Mouse (Mus musculus): Measurements from ENCODE around the gene Gfod1. TPM values are rescaled to one million over a fixed set of nuclear protein-coding genes. Genes with fewer than 3 reads are reported as not detected.
A peak's percentile ranks its signal among the peaks of the same experiment; 100 is the strongest.

Gene Gfod1
- polyA plus RNA-seq, 1 experiment: 10.4 TPM

DNA sequence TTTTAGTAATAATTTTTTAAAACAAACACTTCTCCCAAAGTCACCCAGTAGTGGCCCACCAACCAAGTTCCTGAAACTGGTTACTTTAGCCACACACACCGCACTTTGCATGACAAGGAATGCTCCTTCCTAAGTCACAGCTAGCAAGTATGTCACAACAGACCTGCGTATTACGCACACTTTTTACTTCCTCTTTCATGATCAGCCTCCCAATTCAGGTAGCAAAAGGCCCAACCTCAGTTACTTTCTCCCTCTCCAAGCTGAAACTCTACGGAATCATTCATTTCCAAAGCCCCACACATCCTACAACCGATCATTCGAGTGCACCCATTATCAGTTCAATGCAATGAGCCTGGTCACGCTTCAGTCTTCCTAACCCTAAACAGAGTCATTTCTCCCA is 8.3 kb downstream of the Gfod1 start:
- peak overlapping the region; percentile 89; the same call in 1 of the 2 replicates for H3K27ac ChIP-seq (ENCODE audit: control insufficient read depth, insufficient read depth, low read depth, low read length, poor library complexity)
- 11% methylated on average over 7 of the region's 7 CpGs for WGBS
- H3K4me1 ChIP-seq (ENCODE audit: control insufficient read depth, insufficient read depth, low read length): peaks cover 13% of the 10 kb centered on the region

GRCm38 (mm10) chr13:43294957-43295590 is 8.9 kb downstream of the Gfod1 start:
- Histone ChIP-seq H3K4me1 (ENCODE audit: control insufficient read depth, insufficient read depth, low read length) (peaks cover 13% of the 10 kb centered on the region), H3K27ac (ENCODE audit: control insufficient read depth, insufficient read depth, low read depth, low read length, poor library complexity) (peak overlapping the region; percentile 85), H3K4me3 (replicated peaks; ENCODE audit: control insufficient read depth, low read depth, low read length) (no peak overlapping the region)
- 29% methylated on average over 7 of the region's 7 CpGs for WGBS
- TF ChIP-seq POLR2A (IDR thresholded peaks at IDR 0.05; ENCODE audit: borderline replicate concordance, control insufficient read depth, low read depth, low read length) (no peak), CTCF (IDR thresholded peaks at IDR 0.05; ENCODE audit: control insufficient read depth, insufficient read depth, low read length) (no peak)

More for the DNA sequence above, 8.3 kb downstream of the Gfod1 start:
- no peak overlapping the region for H3K4me3 ChIP-seq (replicated peaks; ENCODE audit: control insufficient read depth, low read depth, low read length)
- TF ChIP-seq POLR2A (IDR thresholded peaks at IDR 0.05; ENCODE audit: borderline replicate concordance, control insufficient read depth, low read depth, low read length): no peak

DNA sequence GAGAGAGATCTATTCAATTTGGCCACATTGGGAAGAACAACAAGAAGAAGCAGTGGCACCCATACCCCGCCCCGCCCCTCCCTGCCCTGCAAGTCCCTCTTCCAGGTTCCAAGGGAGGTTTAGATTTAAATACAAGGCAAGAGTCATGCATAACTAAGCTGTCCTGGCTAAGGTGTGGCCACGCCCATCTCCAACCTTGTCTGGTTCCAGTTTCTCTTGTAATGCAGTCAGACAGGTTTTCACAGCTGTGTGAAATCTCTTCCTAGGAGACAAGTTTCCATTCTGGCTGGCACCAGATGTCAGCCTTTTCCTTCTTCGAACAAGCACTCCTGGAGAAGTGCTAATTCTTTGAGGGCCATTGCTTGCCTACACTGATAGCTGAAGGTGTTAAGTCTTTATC is 11.1 kb downstream of the Gfod1 start:
- Histone ChIP-seq H3K4me3 (replicated peaks; ENCODE audit: control insufficient read depth, low read depth, low read length) (no peak overlapping the region), H3K27ac (ENCODE audit: control insufficient read depth, insufficient read depth, low read depth, low read length, poor library complexity) (no peak overlapping the region), H3K4me1 (ENCODE audit: control insufficient read depth, insufficient read depth, low read length) (peaks cover 13% of the 10 kb centered on the region)
- TF ChIP-seq POLR2A (IDR thresholded peaks at IDR 0.05; ENCODE audit: borderline replicate concordance, control insufficient read depth, low read depth, low read length) (no peak), CTCF (IDR thresholded peaks at IDR 0.05; ENCODE audit: control insufficient read depth, insufficient read depth, low read length) (no peak)
- WGBS: 87% methylated on average over 4 of the region's 4 CpGs

DNA sequence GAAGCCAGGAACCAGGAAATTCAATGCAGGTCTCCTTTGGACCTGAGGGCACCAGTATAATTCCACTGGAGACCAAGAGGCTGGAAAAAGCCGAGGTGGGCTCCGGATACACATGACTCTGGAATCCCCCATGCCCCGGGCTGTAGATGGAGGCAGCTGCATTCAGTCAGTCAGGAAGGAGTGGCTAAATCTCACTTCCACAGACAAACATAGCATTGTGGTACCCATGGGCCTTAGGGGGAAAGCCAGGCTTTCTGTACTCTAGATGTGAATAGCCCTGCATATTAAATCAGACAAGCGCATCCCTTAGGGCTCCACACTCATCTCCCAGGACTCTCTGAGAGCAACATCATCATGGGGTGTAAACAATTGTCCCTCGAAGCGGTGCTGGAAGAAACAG is 14.9 kb downstream of the Gfod1 start:
- no peaks in the 10 kb centered on the region; the same call in 1 of the 2 replicates for H3K4me1 ChIP-seq (ENCODE audit: control insufficient read depth, insufficient read depth, low read length)
- no peak overlapping the region for H3K4me3 ChIP-seq (replicated peaks; ENCODE audit: control insufficient read depth, low read depth, low read length)
- TF ChIP-seq CTCF (IDR thresholded peaks at IDR 0.05; ENCODE audit: control insufficient read depth, insufficient read depth, low read length): no peak
- no peak for TF ChIP-seq POLR2A (IDR thresholded peaks at IDR 0.05; ENCODE audit: borderline replicate concordance, control insufficient read depth, low read depth, low read length)
- H3K27ac ChIP-seq (ENCODE audit: control insufficient read depth, insufficient read depth, low read depth, low read length, poor library complexity): no peak overlapping the region
- 72% methylated on average over 6 of the region's 6 CpGs for WGBS

- no peaks in the 10 kb centered on the region; the same call in 1 of the 2 replicates for H3K4me1 ChIP-seq (ENCODE audit: control insufficient read depth, insufficient read depth, low read length)
- H3K27ac ChIP-seq (ENCODE audit: control insufficient read depth, insufficient read depth, low read depth, low read length, poor library complexity): no peak overlapping the region
- TF ChIP-seq POLR2A (IDR thresholded peaks at IDR 0.05; ENCODE audit: borderline replicate concordance, control insufficient read depth, low read depth, low read length) (no peak), CTCF (IDR thresholded peaks at IDR 0.05; ENCODE audit: control insufficient read depth, insufficient read depth, low read length) (no peak)
- H3K4me3 ChIP-seq (replicated peaks; ENCODE audit: control insufficient read depth, low read depth, low read length): no peak overlapping the region
- WGBS: 63% methylated on average over 4 of the region's 4 CpGs
Observed at GRCm38 (mm10) chr13:43288444-43288843, 15.5 kb downstream of the Gfod1 start.

- WGBS: 74% methylated on average over 5 of the region's 5 CpGs
- TF ChIP-seq POLR2A (IDR thresholded peaks at IDR 0.05; ENCODE audit: borderline replicate concordance, control insufficient read depth, low read depth, low read length) (no peak), CTCF (IDR thresholded peaks at IDR 0.05; ENCODE audit: control insufficient read depth, insufficient read depth, low read length) (no peak)
Observed at GRCm38 (mm10) chr13:43288026-43288425, 15.9 kb downstream of the Gfod1 start.

GRCm38 (mm10) chr13:43286836-43287235 is 17.1 kb downstream of the Gfod1 start:
- Histone ChIP-seq H3K4me3 (replicated peaks; ENCODE audit: control insufficient read depth, low read depth, low read length) (no peak overlapping the region), H3K4me1 (ENCODE audit: control insufficient read depth, insufficient read depth, low read length) (no peaks in the 10 kb centered on the region; the same call in 1 of the 2 replicates), H3K27ac (ENCODE audit: control insufficient read depth, insufficient read depth, low read depth, low read length, poor library complexity) (no peak overlapping the region)
- WGBS: 76% methylated on average over 7 of the region's 7 CpGs
- TF ChIP-seq POLR2A (IDR thresholded peaks at IDR 0.05; ENCODE audit: borderline replicate concordance, control insufficient read depth, low read depth, low read length) (no peak), CTCF (IDR thresholded peaks at IDR 0.05; ENCODE audit: control insufficient read depth, insufficient read depth, low read length) (no peak)

More at GRCm38 (mm10) chr13:43288026-43288425, 15.9 kb downstream of the Gfod1 start:
- no peak overlapping the region for H3K4me3 ChIP-seq (replicated peaks; ENCODE audit: control insufficient read depth, low read depth, low read length)
- no peaks in the 10 kb centered on the region; the same call in 1 of the 2 replicates for H3K4me1 ChIP-seq (ENCODE audit: control insufficient read depth, insufficient read depth, low read length)
- H3K27ac ChIP-seq (ENCODE audit: control insufficient read depth, insufficient read depth, low read depth, low read length, poor library complexity): no peak overlapping the region

GRCm38 (mm10) chr13:43284711-43285151 is 19.2 kb downstream of the Gfod1 start:
- no peak overlapping the region for H3K4me3 ChIP-seq (replicated peaks; ENCODE audit: control insufficient read depth, low read depth, low read length)
- TF ChIP-seq CTCF (IDR thresholded peaks at IDR 0.05; ENCODE audit: control insufficient read depth, insufficient read depth, low read length) (no peak), POLR2A (IDR thresholded peaks at IDR 0.05; ENCODE audit: borderline replicate concordance, control insufficient read depth, low read depth, low read length) (no peak)
- no peak overlapping the region for H3K27ac ChIP-seq (ENCODE audit: control insufficient read depth, insufficient read depth, low read depth, low read length, poor library complexity)
- H3K4me1 ChIP-seq (ENCODE audit: control insufficient read depth, insufficient read depth, low read length): no peaks in the 10 kb centered on the region; the same call in 1 of the 2 replicates
- 56% methylated on average over 4 of the region's 4 CpGs for WGBS

Data from bone marrow, adult 2 months (tissue).